Mouse (Mus musculus): ENCODE data around the gene Nit1. TPM values are rescaled to one million over a fixed set of nuclear protein-coding genes. Genes with fewer than 3 reads are reported as not detected.
A peak's percentile ranks its signal among the peaks of the same experiment; 100 is the strongest.
"Not testable (repeated sequence)": the region's sequence is repeated elsewhere in the genome, so short reads cannot be mapped to it uniquely, and the experiment has no call there.

Gene Nit1
- total RNA-seq, 2 experiments from 2014 or later: 9.8 to 34.1 TPM

DNA sequence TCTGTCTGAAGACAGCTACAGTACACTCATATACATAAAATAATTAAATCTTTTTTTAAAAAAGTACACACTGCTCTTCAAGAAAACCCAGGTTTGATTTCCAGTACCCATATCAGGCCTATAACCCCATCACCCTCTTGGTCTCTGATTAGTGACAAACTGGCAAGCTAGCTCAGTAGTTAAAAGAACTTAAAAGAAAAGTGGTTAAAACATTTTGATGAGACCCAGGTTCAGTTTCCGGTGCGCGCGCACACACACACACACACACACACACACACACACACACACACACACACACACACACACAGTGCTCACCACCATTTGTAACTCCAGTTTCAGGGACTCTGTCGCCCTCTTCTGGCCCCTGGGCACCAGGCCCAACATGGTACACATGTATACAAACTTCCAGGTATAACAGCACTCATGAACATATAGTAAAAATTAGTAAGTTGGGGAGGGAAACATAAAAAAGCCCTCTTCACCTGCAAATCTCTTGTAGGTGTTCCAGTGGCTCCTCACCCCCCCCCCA lies 10.4 kb upstream of the Nit1 start:
- ATAC-seq (replicated peaks; ENCODE audit: poor library complexity): peak; percentile 43

DNA sequence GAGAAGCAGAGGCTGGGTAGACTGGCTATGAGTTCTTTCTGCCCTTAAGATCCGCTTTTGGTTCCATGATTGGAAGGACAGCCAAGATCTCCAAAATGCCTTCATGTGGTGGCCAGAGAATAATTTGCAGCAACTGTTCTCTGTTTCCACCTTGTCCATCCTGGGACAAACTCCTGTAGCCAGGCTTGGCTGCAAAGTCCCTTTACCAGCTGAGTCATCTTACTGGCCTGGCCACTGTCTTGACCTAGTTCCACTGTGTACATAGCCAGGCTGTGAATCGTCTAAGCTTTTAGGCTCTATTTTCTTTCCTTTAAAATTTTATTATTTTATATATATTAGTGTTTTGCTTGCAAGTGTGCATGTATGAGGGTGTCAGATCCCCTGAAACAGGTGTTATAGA lies 3.8 kb upstream of the Nit1 start:
- no peak for ATAC-seq (replicated peaks; ENCODE audit: poor library complexity)

DNA sequence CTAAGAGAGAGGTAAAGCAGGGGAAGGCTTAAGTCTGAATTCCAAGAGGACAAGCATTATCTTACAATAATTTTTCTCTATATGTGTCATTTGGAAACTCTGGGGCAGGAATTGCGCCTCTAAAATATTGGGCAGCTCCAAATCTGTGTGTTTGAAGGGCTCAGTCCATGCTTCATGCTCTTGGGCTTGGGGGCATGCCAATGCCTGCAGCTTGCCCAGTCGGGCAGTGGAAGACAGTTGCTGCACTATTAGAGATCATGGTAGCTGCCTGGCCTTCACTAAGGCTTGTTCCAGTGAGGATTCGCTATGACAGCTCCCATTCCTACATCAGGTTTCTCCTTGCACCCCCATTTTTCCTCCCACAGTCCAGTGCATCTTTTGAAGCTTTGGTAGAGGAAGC lies 3.2 kb upstream of the Nit1 start:
- no peak for ATAC-seq (replicated peaks; ENCODE audit: poor library complexity)

DNA sequence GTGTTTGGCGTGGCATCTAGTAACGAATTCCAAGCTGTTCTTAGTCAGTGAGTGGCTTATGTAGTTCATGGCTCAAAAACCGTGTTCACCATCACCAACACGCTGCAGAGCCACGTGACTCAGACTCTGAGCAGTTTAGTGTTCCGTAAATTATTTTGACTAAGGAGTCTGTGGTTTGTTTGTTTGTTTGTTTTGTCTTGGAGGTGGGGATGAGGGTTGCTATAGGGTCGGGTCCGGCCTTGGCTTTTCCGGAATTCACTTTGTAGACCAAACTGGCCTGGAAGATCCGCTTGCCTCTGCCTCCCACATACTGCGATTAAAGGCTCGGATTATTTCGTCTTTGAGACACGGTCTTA lies 627 bp upstream of the Nit1 start:
- ATAC-seq (replicated peaks; ENCODE audit: poor library complexity): peak; percentile 20; the same call in 1 of the 2 replicates

DNA sequence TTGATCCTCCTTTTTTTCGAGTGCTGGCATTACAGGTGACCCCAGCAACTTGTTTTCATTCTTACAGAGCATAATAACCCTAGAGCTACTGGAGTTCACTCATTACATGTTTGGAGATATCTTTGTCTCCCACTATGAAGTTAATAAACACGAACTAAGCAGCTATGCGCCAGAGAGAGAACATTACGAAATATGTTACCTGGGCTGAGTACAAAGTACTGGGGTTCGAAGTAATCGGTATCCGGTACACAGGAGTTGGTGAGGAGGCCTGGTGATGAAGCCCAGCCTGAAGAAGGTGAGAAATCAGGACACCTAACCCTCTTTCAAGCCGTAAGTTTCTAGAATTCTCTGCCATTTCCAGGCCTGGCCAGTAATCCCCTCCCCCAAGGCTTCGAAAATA lies 731 bp downstream of the Nit1 start:
- no peak for ATAC-seq (replicated peaks; ENCODE audit: poor library complexity)

DNA sequence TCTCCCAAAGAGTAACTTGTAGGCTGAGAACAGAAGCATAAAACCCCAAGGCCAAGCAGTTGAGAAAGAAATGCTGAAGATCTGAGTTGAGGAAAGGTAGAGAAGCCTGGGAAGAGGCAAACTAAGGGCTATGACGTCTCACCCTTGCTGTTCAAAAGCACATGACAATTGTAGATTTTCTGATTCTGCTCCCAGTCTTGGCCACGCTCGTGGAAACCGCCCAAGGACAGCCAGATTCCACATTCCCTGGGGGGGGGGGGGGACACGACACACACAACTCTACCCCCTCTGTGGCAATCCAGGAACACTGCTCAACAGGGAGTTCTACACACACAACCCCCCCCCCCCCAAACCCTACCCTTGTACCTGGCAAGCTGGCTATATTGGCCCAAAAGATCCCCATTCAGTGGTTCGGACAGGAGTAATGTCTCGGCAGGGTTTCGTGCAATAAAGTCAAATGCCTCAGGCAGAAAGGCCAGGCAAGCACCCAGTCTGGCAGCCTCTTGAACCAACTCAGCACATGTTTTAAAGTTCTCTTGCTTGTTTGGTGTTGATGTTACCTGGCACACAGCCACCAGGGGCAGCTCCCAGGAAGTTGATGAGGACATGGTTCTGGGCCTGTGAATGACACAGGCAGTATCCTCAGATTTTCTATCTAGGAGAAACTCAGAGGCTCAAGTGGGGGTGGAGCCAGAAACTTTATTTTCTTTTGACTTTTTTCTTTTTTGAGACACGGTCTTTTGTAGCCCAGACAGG lies 1.3 kb downstream of the Nit1 start:
- peak; percentile 10; the same call in 1 of the 2 replicates for ATAC-seq (replicated peaks; ENCODE audit: poor library complexity)

DNA sequence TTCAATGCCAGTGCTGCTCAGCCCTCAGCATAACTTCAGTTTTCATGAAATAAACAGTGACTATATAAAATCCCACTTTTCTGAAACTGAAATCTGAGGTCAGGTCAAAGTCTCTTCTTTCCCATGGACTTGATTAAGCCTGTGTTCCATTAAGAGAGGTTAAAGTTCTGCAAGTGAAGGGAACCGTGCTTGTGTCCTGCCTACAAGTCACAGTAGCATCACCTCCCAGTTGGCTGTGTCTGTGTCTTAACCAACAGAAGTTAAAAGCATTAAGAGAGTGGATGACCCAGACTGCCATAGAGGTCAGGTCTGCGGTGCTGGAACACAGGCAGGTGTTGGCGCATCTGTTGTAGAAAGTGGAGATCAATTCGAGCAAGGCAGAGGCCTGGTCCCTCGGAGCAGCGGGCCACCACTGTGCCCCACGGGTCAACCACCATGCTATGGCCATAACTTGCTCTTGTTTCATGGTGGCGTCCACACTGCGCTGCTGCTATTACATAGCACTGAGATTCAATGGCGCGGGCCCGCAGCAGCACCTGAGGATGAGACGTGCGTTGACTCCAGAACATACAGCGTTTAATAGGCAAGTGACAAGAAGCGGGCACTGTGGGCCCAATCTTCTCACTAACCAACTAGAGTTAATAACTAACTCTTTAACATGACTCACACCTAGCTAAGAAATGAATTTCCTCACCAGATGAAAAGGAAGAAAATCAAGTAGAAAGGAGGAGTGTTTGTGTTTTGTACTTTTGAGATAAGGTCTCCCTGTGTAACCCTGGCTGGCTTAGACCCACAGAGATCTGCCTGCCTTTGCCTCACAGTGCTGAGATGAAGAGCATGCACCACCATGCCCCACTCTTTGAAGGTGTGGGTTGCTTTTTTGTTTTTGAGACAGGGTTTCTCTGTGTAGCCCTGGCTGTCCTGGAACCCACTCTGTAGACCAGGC lies 2.9 kb downstream of the Nit1 start:
- ATAC-seq (replicated peaks; ENCODE audit: poor library complexity): no peak

DNA sequence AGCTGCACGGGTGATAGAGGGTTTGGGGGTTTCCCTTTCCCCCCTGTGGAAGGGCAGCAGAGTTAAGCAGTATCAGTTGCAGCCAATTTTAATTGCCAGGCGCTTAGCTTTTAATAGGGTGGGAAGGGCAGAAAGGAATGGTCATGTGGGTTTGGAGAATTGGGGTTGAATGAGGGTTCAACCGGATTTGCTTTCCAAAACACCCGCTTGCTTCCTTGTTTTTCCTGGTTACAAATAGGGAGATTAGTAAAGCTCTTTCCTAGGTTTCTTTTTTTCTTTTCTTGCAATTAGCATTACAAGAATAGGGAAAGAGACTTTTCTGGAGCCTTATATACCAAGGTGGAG lies 15.3 kb downstream of the Nit1 start:
- ATAC-seq (replicated peaks; ENCODE audit: poor library complexity): no peak

DNA sequence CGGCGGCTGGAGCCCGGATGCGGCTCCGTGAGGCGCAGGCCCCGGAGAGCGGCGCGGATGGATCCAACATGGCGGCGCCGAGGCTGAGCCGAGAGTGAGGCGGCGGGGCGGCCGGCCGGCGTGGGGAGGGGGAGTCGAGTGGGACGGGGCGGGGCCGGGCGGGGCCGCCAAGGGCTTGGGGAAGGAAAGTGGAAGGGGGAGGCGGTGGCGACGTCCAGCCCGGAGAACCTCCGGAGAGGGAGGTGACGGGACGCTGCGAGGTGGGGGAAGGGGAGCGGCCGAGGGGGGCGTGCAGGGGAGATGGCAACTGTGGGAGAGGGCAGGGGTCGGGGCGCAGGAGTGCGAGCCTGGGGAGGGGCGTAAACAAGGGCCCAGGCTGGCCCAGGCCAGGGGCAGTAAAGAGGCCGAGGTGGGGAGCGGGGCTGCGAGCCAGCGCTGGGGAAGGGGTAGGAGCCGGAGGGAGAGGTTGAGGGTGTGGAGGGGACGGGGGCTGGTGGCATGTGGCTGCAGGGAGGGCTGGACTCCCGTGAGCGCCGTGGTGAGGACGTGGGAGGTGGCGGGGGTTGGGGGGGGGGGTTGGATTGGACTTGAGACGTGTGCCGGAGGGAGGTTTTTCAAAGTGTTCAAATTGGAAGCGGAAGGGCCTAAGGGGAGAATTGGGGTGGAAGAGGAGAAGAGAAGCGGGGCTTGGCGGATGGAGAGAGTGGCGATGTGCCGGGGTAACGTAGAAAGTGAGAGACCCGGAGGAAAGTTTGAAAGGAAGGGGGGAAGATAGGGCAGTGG lies 15.8 kb downstream of the Nit1 start:
- ATAC-seq (replicated peaks; ENCODE audit: poor library complexity): peak; percentile 56

DNA sequence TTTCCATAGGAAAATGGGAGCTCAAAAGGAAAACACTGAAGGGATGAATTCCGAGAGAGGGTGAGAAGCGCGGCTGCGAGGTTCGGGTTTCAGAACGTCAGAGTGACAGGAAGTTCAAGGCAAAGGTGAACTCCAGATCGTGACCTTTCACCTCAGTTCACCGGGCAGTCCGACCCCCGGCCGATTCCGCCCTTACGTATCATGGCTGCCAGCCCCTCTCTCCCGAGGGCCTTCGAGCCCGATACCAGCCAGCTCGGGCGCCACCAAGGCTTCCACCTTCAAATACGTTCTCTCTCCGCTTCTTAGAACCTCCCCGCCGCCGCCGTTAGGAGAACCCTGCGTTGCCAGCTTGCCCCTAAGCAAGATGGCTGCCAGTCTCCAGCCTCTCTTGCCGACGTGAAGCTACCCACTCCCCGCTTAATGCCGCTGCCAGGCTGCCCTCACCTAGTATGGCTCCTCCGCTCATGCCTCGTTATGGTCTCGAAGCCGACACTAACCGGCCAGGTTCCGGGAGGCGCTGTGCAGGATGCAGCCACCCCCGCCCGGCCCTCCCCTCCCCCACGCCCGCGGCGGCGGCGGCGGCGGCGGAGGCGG lies 16.5 kb downstream of the Nit1 start, which contains the start of gene Dedd:
Dedd (plus strand) TSS at position 307 of the 594 bp plus-strand sequence.
- ATAC-seq (replicated peaks; ENCODE audit: poor library complexity): peak; percentile 85

DNA sequence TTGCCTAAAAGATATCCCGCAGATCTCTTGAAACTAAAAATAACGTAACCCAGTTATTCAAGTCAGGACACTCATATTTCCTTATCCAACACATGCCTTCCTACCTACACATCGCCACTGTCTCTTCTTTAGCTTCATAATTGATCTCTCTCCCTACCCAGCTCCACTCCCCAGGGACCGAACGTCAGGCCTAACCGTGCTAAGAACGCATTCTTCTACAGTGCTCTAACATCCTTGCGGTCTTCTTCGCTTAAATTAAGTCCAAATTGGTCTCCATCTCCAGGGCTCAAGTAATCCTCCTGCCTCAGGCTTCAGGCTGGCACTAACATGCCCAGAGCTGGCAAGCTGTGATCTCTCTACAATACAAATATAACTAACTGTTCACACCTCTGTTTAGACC lies 17.2 kb downstream of the Nit1 start:
- no peak for ATAC-seq (replicated peaks; ENCODE audit: poor library complexity)

DNA sequence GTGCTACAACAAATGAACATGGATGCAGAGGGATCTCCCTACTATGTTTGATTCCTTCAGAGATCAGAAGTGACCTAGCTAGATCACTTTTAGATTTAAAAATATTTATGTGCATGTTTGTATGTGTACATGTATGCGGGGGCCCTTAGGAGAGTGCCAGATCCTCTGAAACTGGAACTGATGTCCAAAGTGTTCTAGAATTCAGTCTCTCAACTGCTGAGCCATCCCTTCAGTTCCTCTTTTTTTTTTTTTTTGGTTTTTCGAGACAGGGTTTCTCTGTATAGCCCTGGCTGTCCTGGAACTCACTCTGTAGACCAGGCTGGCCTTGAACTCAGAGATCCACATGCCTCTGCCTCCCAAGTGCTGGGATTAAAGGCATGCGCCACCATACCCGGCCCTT lies 18.9 kb downstream of the Nit1 start:
- ATAC-seq (replicated peaks; ENCODE audit: poor library complexity): not testable (repeated sequence)

DNA sequence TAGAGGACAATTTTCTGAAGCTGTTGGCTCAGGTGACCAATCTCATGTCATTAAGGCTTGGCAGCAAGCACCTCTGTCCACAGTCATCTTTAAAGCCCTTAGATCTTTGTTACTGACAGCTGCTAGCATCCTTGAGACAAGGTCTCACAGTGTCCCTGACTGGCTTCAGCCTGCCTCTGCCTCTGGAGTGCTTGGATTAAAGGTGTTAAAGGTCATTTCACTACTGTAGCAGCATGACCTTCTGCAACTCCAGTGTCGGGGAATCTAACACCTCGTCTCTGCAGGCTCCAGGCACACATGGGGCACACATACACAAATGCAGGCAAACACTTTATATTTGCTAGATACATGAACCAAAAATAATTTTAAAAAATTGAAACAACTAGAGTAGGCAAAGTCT lies 19.9 kb downstream of the Nit1 start:
- no peak for ATAC-seq (replicated peaks; ENCODE audit: poor library complexity)

DNA sequence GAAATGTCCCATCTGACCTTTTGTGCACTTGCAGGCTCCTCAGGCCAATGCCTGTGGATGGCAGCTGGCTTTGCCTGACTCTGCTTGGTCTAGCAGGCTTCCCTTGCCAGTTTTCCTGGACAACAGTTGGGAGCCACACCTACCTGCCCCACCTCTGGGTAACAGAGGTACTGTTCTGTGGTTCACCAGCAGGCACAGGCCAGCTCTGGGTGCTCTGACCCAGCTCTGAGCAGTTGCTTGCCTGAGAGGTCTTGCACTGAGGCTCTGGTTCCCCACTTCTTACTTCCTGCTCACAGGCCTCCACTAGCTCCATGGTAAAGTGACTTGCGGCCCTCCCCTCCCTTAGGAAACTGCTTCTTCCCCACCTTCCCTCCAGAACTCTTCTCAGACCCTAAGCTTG lies 23.4 kb downstream of the Nit1 start:
- peak; percentile 64 for ATAC-seq (replicated peaks; ENCODE audit: poor library complexity)

DNA sequence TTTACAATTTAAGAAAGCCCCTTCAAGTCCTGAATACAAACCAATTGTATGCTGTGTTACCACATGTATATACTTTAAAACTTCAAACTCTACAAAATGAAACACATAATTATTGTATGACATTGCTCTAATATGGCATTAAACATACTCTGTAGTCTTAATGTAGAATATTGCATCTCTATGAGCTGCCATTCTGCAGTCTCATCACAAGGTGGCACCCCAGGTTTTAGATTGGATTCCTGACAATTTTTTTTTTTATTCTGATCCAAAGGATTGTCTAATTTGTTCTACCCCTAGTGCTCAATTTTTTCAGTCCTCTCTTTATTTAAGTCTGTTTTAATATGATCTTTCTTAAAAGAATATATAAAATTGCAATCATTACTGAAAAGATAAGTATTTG lies 24.0 kb downstream of the Nit1 start:
- ATAC-seq (replicated peaks; ENCODE audit: poor library complexity): peak; percentile 90

DNA sequence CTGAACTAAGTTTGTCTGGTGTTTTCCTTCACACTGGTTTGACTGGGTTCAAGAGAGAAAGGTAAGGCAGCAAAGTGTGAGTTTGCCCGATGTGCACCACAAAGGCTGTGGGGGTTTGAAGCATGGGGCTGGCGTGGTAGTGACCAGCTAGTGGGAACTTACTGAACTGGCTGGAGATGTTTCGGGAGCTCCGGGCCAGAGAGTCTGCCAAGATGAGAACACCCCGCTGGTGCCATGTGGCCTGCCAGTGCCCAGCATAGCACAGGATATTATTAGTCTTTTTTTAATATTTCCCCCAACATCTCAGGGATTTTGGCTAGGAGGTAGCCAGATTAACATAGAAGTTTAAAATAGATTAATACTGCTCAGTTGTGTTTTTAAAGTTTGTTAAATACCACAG lies 25.3 kb downstream of the Nit1 start:
- ATAC-seq (replicated peaks; ENCODE audit: poor library complexity): no peak

DNA sequence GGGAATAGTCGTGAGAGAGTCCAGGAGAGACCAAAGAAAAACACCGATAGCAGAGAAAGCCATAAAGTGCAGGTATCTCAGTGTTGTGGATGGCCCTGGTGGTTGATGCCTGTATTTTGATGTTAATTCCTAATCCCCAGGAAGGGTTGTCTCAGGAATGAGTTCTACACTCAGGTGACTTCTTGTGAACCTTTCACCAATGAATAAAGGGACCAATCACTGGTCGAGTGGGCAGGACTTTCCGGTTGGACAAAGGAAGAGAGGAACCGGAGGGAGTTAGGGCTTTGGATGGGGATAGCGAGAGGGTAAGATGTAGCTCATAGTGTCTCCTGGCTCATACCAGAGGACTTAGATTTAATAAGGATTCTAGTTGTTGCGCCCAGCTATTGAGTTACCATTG lies 25.7 kb downstream of the Nit1 start:
- ATAC-seq (replicated peaks; ENCODE audit: poor library complexity): no peak

DNA sequence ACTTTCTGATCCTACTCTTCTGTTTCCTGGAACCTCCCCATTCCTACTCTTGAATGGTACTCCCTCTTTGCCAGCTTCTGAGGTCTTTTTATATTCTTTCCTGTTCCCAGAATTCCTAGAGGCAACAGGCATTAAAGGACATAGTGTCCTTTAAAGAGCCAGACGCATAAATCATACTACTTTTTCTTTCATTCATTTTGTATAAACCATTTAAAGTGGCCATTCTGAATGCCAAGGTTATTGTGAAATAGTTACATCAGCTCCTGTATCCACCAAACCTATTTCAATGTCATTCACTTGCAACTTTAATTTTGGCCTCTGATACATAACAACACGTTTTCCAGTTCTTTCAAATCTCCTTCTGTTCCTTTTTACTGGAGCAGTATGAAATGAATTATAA lies 36.1 kb downstream of the Nit1 start:
- ATAC-seq (replicated peaks; ENCODE audit: poor library complexity): no peak

DNA sequence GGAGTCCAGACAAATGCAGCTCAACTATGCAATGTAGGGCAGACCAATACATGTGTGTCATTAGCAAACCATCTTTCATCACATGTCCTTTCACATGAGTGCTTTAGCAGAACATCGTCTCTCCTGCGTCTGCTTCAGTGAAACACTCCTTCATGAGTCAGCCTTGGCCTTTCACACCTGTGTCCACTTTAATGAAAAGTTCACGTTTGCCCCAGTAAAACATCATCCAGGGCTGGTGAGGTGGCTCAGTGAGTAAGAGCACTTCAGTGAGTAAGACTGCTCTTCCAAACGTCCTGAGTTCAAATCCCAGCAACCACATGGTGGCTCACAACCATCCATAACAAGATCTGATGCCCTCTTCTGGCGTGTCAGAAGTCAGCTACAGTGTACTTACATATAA lies 39.3 kb downstream of the Nit1 start:
- ATAC-seq (replicated peaks; ENCODE audit: poor library complexity): not testable (repeated sequence)

DNA sequence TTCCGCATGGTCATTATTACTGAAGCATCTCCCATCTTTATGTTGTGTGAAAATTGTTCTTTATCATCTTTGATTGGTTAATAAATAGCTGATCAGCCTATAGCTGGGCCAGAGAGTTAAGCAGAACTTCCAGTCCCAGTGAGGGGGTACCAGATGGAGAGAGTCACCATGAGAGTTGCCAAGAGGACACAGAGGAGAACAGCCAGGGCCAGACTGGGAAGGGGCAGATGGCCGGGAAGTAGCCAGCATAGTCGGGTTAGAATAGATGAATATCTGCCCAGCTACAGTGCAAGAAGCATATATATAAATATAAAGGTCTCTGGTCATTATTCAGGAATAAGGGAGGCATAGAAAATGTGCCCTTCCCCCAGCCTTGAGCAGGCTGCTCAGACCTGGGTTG lies 47.2 kb downstream of the Nit1 start:
- no peak for ATAC-seq (replicated peaks; ENCODE audit: poor library complexity)

DNA sequence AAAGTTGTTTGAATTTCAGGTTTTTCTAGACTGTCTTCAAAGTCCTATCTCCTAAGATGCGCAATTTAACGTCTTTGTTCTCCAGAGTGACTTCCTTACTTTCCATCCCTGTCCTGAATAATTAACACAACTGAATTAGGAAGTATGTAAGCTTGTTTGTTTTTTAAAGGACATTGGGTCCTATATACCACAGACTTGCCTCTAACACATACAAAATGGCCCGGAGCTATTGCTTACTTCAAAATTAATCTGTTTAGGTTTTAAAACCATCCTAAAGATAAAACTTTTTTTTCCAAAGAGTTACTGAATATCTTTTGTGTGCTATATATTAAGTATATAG lies 50.4 kb downstream of the Nit1 start:
- no peak; the same call in 1 of the 2 replicates for ATAC-seq (replicated peaks; ENCODE audit: poor library complexity)
